Mouse (Mus musculus): ENCODE results near the gene Adam19. TPM values are rescaled to one million over a fixed set of nuclear protein-coding genes. Genes with fewer than 3 reads are reported as not detected.

The Adam19 gene
- polyA plus RNA-seq, 1 experiment = 21.3 TPM

DNA sequence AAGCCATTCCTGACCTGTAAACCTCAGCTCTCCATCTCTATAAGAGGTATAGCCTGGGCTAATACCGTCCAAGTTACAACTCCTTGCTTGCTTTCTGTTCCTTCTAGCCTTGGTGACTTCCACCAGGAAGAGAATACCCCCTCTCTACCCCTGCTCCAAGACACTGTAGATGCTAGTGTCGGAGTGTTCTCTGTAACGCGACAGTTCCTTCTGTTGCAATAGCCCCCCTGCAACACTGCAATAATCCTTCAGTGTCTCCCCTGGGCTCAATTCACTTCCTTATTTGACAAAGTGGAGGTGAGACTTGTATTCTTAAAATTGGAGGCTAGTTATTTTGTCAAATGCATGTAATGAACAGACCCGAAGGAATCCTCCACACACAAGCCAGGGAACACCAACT is 90.8 kb downstream of the Adam19 start:
- peaks cover 11% of the 10 kb centered on the region; the same call in 1 of the 2 replicates for H3K4me1 ChIP-seq (ENCODE audit: control insufficient read depth, insufficient read depth, insufficient read length)
- no peak overlapping the region for H3K4me3 ChIP-seq (ENCODE audit: extremely low read depth, insufficient read depth, insufficient read length)
- DNase-seq (ENCODE audit: low read depth in 1 of 2, low spot score in 2 of 2) = no peak
- TF ChIP-seq POLR2A (IDR thresholded peaks at IDR 0.05; ENCODE audit: low read depth, low read length) (no peak), CTCF (IDR thresholded peaks at IDR 0.05; ENCODE audit: extremely low read depth, insufficient read depth, insufficient read length, insufficient replicate concordance) (no peak)
- 85% methylated on average over 5 of the region's 5 CpGs for WGBS
- H3K27me3 ChIP-seq (ENCODE audit: control insufficient read depth, insufficient read depth, low read length) = no peaks in the 10 kb centered on the region
- H3K27ac ChIP-seq (ENCODE audit: insufficient read depth, low read length) = no peak overlapping the region
- H3K36me3 ChIP-seq (ENCODE audit: control insufficient read depth, insufficient read depth, low read length) = peaks cover 10% of the 10 kb centered on the region

DNA sequence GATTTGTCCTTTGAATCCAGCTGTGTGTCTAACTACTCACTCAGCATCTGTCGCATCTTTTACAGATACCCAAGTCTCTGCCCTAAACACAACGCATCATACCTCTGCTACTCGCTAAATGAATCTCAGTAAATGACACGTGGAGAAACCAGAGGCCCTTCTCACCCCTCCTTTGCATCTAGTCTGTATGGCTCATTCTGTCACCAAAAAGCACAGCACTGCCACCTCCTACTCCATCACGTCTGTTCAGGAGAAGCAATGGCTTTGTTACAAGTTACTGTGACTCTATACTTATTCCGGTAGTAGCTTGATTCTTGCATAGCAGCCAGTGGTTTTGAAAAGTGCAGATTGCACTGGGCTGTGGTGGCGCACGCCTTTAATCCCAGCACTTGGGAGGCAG is 101.2 kb downstream of the Adam19 start:
- H3K4me3 ChIP-seq (ENCODE audit: extremely low read depth, insufficient read depth, insufficient read length) = no peak overlapping the region
- no peaks in the 10 kb centered on the region for H3K4me1 ChIP-seq (ENCODE audit: control insufficient read depth, insufficient read depth, insufficient read length)
- no peaks in the 10 kb centered on the region for H3K27me3 ChIP-seq (ENCODE audit: control insufficient read depth, insufficient read depth, low read length)
- no peaks in the 10 kb centered on the region for H3K36me3 ChIP-seq (ENCODE audit: control insufficient read depth, insufficient read depth, low read length)
- WGBS = 87% methylated on average over 8 of the region's 8 CpGs
- DNase-seq (ENCODE audit: low read depth in 1 of 2, low spot score in 2 of 2) = no peak
- TF ChIP-seq POLR2A (IDR thresholded peaks at IDR 0.05; ENCODE audit: low read depth, low read length) = no peak
- no peak for TF ChIP-seq CTCF (IDR thresholded peaks at IDR 0.05; ENCODE audit: extremely low read depth, insufficient read depth, insufficient read length, insufficient replicate concordance)
- H3K27ac ChIP-seq (ENCODE audit: insufficient read depth, low read length) = no peak overlapping the region

DNA sequence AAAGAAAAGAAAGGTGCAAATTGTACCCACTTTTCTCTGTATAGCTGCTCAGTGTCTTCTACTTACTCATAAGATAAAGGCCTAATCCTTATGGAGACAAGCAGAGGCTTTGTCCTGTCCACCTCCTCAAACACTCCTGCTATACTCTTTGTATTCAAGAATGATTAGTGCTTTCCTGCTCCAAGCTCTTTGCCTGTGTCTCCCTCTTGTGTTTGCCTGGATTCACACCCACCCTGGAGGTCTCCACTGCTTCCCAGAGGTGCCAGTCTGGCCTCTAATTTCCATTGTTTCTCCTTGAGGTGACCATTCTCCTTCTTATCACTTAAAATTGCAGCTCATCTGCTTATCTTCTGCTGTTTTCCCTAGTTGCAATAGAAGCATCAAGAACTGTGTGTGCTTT is 101.7 kb downstream of the Adam19 start:
- TF ChIP-seq CTCF (IDR thresholded peaks at IDR 0.05; ENCODE audit: extremely low read depth, insufficient read depth, insufficient read length, insufficient replicate concordance) (no peak), POLR2A (IDR thresholded peaks at IDR 0.05; ENCODE audit: low read depth, low read length) (no peak)
- Histone ChIP-seq H3K36me3 (ENCODE audit: control insufficient read depth, insufficient read depth, low read length) (no peaks in the 10 kb centered on the region), H3K4me1 (ENCODE audit: control insufficient read depth, insufficient read depth, insufficient read length) (no peaks in the 10 kb centered on the region), H3K27ac (ENCODE audit: insufficient read depth, low read length) (no peak overlapping the region), H3K27me3 (ENCODE audit: control insufficient read depth, insufficient read depth, low read length) (no peaks in the 10 kb centered on the region), H3K4me3 (ENCODE audit: extremely low read depth, insufficient read depth, insufficient read length) (no peak overlapping the region)
- no peak for DNase-seq (ENCODE audit: low read depth in 1 of 2, low spot score in 2 of 2)

DNA sequence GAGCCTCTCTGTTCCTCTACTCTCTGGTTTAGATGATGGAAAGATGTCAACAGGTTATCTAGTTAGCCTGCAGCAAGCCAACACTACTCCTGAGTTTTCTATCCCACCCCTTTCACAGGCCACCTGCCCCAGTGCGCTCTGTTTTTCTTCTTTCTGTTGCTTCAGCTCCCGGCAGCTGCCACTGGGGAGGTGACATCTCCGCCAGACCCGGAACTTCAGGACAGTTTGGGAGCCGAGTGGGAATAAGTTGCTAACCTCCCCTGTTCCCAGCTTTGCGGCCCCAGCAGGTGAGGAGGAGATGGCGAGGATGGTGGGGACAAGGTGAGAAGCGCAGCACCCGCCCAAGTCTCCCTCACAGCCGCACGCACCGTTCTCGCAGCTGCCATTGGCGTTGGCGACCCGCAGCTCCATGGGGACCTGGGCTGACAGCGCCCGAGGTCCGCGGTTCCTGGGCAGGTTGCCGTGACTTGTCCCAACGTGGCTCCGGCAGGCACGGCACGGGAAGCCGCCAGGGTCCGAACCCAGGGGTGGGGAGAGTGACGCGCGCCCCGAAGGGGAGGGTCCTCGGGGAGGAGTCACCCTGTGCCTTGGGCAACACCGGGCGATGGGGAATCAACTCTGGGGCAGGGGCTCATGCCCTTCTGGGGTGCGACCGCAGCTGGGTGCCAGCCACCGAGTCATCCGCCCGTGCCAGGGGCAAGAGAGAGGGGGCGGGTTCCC is 110.2 kb downstream of the Adam19 start, which contains the start of gene Nipal4:
TSS of gene Nipal4 (minus strand) at position 643 of the 720 bp plus-strand sequence.
- H3K4me3 ChIP-seq (ENCODE audit: extremely low read depth, insufficient read depth, insufficient read length) = peak within 1 kb of the TSS; percentile 45
- TF ChIP-seq CTCF (IDR thresholded peaks at IDR 0.05; ENCODE audit: extremely low read depth, insufficient read depth, insufficient read length, insufficient replicate concordance) (no peak), POLR2A (IDR thresholded peaks at IDR 0.05; ENCODE audit: low read depth, low read length) (no peak)
- H3K27ac ChIP-seq (ENCODE audit: insufficient read depth, low read length) = no peak within 1 kb of the TSS
- no peaks in the 10 kb centered on the region for H3K36me3 ChIP-seq (ENCODE audit: control insufficient read depth, insufficient read depth, low read length)
- DNase-seq (ENCODE audit: low read depth in 1 of 2, low spot score in 2 of 2) = peak in 1 of 2 experiments; percentile 13
- peaks cover 4% of the 10 kb centered on the region; the same call in 1 of the 2 replicates for H3K4me1 ChIP-seq (ENCODE audit: control insufficient read depth, insufficient read depth, insufficient read length)
- H3K27me3 ChIP-seq (ENCODE audit: control insufficient read depth, insufficient read depth, low read length) = peaks cover 8% of the 10 kb centered on the region
- WGBS = 4% methylated on average over 40 of the region's 40 CpGs

DNA sequence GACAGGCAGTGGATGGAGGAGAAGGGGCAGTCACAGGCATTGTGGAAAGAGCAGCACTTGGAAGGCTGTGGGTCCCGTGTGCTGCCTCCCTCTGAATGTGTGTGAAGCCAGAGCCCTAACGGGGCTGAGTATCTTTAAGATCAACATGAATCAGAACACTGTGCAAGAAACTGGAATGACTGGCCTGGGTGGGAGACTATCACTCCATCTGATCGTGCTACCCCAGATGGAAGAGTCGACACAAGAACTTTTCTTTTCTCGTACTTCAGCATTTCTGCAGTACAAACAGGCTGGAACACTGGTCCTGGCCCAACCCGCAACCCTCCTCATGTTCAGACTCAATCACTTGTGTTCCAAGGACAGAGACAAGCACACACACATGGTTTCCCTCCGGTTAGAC is 112.7 kb downstream of the Adam19 start:
- DNase-seq (ENCODE audit: low read depth in 1 of 2, low spot score in 2 of 2) = no peak
- Histone ChIP-seq H3K27me3 (ENCODE audit: control insufficient read depth, insufficient read depth, low read length) (peaks cover 8% of the 10 kb centered on the region), H3K4me1 (ENCODE audit: control insufficient read depth, insufficient read depth, insufficient read length) (peaks cover 4% of the 10 kb centered on the region; the same call in 1 of the 2 replicates), H3K36me3 (ENCODE audit: control insufficient read depth, insufficient read depth, low read length) (no peaks in the 10 kb centered on the region), H3K27ac (ENCODE audit: insufficient read depth, low read length) (no peak overlapping the region), H3K4me3 (ENCODE audit: extremely low read depth, insufficient read depth, insufficient read length) (no peak overlapping the region)
- TF ChIP-seq POLR2A (IDR thresholded peaks at IDR 0.05; ENCODE audit: low read depth, low read length) = no peak
- TF ChIP-seq CTCF (IDR thresholded peaks at IDR 0.05; ENCODE audit: extremely low read depth, insufficient read depth, insufficient read length, insufficient replicate concordance) = no peak
- WGBS = 86% methylated on average over 7 of the region's 7 CpGs

DNA sequence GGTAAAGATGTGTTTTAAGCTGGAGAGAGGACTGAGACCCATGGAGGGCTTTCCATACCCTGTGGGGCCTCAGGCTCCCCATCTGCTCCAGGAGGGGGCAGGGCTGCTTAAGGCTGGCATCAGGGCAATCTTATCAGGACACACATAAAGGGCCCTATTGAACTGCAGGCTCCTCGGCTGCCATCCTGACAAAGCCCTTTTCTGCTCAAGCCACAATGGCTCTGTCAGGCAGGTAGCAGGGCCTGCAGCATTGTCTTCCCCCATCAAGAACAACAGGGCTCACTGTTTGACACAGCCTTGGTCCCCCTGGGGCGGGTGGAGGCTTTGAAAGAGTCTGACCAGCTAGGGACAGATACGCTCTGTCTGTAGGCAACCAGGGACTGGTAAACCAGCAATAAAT is 114.1 kb downstream of the Adam19 start:
- TF ChIP-seq CTCF (IDR thresholded peaks at IDR 0.05; ENCODE audit: extremely low read depth, insufficient read depth, insufficient read length, insufficient replicate concordance) (no peak), POLR2A (IDR thresholded peaks at IDR 0.05; ENCODE audit: low read depth, low read length) (no peak)
- Histone ChIP-seq H3K4me3 (ENCODE audit: extremely low read depth, insufficient read depth, insufficient read length) (no peak overlapping the region), H3K27me3 (ENCODE audit: control insufficient read depth, insufficient read depth, low read length) (peaks cover 8% of the 10 kb centered on the region), H3K27ac (ENCODE audit: insufficient read depth, low read length) (no peak overlapping the region), H3K4me1 (ENCODE audit: control insufficient read depth, insufficient read depth, insufficient read length) (peaks cover 4% of the 10 kb centered on the region; the same call in 1 of the 2 replicates), H3K36me3 (ENCODE audit: control insufficient read depth, insufficient read depth, low read length) (no peaks in the 10 kb centered on the region)
- DNase-seq (ENCODE audit: low read depth in 1 of 2, low spot score in 2 of 2) = no peak
- WGBS = 86% methylated on average over 3 of the region's 3 CpGs

DNA sequence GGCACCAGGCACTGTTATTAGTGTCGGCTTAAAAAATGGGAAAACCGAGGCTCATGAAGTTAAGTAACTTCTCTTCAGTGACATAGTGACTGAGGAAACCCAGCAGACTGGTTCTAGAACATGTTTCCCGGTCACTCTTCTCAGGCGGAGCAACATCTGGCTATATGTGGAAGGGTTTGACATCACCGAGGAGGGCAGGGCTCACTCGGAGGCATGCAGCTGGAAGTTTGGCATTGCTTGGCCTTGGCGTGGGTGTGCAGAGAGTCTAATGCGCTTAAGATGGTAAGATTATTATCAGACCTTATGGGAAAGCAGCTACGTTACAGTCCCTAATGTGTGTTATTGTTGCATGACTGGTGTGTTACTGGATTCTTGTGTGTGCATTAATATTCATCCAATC is 116.3 kb downstream of the Adam19 start:
- WGBS = 91% methylated on average over 9 of the region's 9 CpGs

More for the DNA sequence above, 116.3 kb downstream of the Adam19 start:
- Histone ChIP-seq H3K36me3 (ENCODE audit: control insufficient read depth, insufficient read depth, low read length) (no peaks in the 10 kb centered on the region), H3K4me1 (ENCODE audit: control insufficient read depth, insufficient read depth, insufficient read length) (no peaks in the 10 kb centered on the region), H3K4me3 (ENCODE audit: extremely low read depth, insufficient read depth, insufficient read length) (no peak overlapping the region), H3K27me3 (ENCODE audit: control insufficient read depth, insufficient read depth, low read length) (0 out of 2 replicates have a peak, but pooled peaks cover 1% of the 10 kb centered on the region), H3K27ac (ENCODE audit: insufficient read depth, low read length) (no peak overlapping the region)
- no peak for TF ChIP-seq CTCF (IDR thresholded peaks at IDR 0.05; ENCODE audit: extremely low read depth, insufficient read depth, insufficient read length, insufficient replicate concordance)
- DNase-seq (ENCODE audit: low read depth in 1 of 2, low spot score in 2 of 2) = no peak
